Mouse (Mus musculus) midbrain, embryonic 16.5 days (tissue): ENCODE data around the gene Acvr1c. TPM values are rescaled to one million over a fixed set of nuclear protein-coding genes. Genes with fewer than 3 reads are reported as not detected.

Experiments
- ATAC-seq: fragments of 200-750 bp; cut with Nextera tagmentation; 2 replicates; pipeline ENCODE4 v1.8.0; 2017; ENCODE audit warnings: moderate TSS enrichment
- H3K27ac ChIP-seq: fragments of 300-500 bp; sonication (generic); 2 replicates; pipeline ENCODE4 v1.5.1; 2014; ENCODE audit warnings: mild to moderate bottlenecking, low read length, mixed read lengths
- H3K27me3 ChIP-seq: fragments of 300-500 bp; sonication (generic); 2 replicates; pipeline ENCODE4 v1.6.1; 2014; ENCODE audit warnings: low read depth, low read length, mixed read lengths; ENCODE audit not compliant: control insufficient read depth, insufficient read depth
- H3K36me3 ChIP-seq: fragments of 300-500 bp; sonication (generic); 2 replicates; pipeline ENCODE4 v1.6.1; 2014; ENCODE audit warnings: mild to moderate bottlenecking, low read length, moderate library complexity, mixed read lengths; ENCODE audit not compliant: control insufficient read depth, insufficient read depth
- H3K4me1 ChIP-seq: fragments of 300-500 bp; sonication (generic); 2 replicates; pipeline ENCODE4 v1.6.1; 2014; ENCODE audit warnings: mild to moderate bottlenecking, low read length, mixed read lengths; ENCODE audit not compliant: control insufficient read depth, insufficient read depth
- H3K4me2 ChIP-seq: fragments of 300-500 bp; sonication (generic); 2 replicates; pipeline ENCODE4 v1.6.1; 2014; ENCODE audit warnings: mild to moderate bottlenecking, low read length, mixed read lengths
- H3K4me3 ChIP-seq: fragments of 300-500 bp; sonication (generic); 2 replicates; pipeline ENCODE4 v1.5.1; 2014; ENCODE audit warnings: low read depth, mild to moderate bottlenecking, low read length, moderate library complexity, mixed read lengths
- H3K9ac ChIP-seq: fragments of 300-500 bp; sonication (generic); 2 replicates; pipeline ENCODE4 v1.6.1; 2014; ENCODE audit warnings: low read depth, low read length, mixed read lengths
- H3K9me3 ChIP-seq: fragments of 300-500 bp; sonication (generic); replicated peaks from 2 replicates; pipeline ENCODE4 v1.6.1; 2014; ENCODE audit warnings: mild to moderate bottlenecking, low read length, mixed read lengths; ENCODE audit not compliant: control insufficient read depth, poor library complexity, severe bottlenecking
- whole genome bisulfite sequencing: fragments of 180-500 bp; shearing (Covaris S2); extraction: QIAGEN DNeasy Blood & Tissue Kit; methylation state at CpG from one replicate; pipeline ENCODE4 v1.1.7; 2014; 5-methylcytosine and 5-hydroxymethylcytosine counted together
- polyA plus RNA-seq: library from polyadenylated mRNA; unstranded; fragments of >200 nt; fragmentation: Nextera tagmentation; extraction: Ambion mirVana; gene quantifications from 2 replicates; pipeline ENCODE4 v1.2.1, GENCODE M21; 2015

Acvr1c gene
- polyA plus RNA-seq, 1 experiment from 2014 or later: 0.49 TPM

- Histone ChIP-seq H3K4me1 (no peaks in the 10 kb centered on the region), H3K4me2 (no peak overlapping the region), H3K36me3 (no peaks in the 10 kb centered on the region), H3K27me3 (no peaks in the 10 kb centered on the region), H3K9me3 (no peaks in the 10 kb centered on the region), H3K4me3 (no peak overlapping the region), H3K9ac (no peak overlapping the region), H3K27ac (no peak overlapping the region)
- ATAC-seq: no peak
- WGBS: 84% methylated on average over 2 of the region's 2 CpGs
These were observed 120.2 kb downstream of the Acvr1c start for GRCm38 (mm10) chr2:58237487-58237886.

Other genes with a start within 250 kb of the Acvr1c start
- gene Cytip, start 162.4 kb downstream of the Acvr1c start, polyA plus RNA-seq: 0.44 TPM in 1 of 2 replicates, not detected in the other
- gene Gm17409, start 112.2 kb upstream of the Acvr1c start, polyA plus RNA-seq: not detected in 2 replicates
- 4.4 and 4.9 TPM in 2 replicates for gene Acvr1, start 209.3 kb upstream of the Acvr1c start, polyA plus RNA-seq
- gene Upp2, start 209.4 kb upstream of the Acvr1c start, polyA plus RNA-seq: 14.3 and 16.6 TPM in 2 replicates